Mouse (Mus musculus): ENCODE results near the gene Zfp692.
"Not testable (repeated sequence)": the region's sequence is repeated elsewhere in the genome, so short reads cannot be mapped to it uniquely, and the experiment has no call there.

Gene Zfp692

DNA sequence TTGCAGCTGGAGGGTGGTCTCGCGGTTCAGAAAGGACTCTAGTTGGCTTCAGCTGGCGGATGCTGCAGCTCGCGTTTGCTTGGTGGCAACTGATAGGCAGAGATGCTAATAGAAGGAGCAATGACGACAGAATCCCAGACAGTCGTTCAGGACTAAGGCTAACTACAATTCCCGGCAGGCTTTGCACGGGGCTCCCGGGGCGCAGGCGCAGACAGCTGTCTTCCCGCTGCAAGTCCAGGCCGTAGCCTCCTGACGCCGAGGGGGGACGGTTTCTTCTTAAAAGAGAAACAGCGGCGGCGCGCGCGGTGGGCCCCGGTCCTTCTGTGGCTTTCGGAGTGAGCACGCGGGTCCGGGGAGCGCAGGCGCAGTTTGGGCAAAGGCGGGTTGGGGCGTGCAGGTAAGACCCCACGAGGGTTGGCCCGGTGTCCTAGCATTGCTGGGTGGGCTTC, at the start of gene Zfp692:
Gene Zfp692, plus strand, starts transcription at position 210 of the 449 bp plus-strand sequence.
- DNase-seq (ENCODE audit: low spot score in 2 of 2), result peak; percentile 96 to 98

- DNase-seq (ENCODE audit: low spot score in 2 of 2), result no peak
Measured at GRCm38 (mm10) chr11:58257816-58258215, 49.1 kb upstream of the Zfp692 start.

DNA sequence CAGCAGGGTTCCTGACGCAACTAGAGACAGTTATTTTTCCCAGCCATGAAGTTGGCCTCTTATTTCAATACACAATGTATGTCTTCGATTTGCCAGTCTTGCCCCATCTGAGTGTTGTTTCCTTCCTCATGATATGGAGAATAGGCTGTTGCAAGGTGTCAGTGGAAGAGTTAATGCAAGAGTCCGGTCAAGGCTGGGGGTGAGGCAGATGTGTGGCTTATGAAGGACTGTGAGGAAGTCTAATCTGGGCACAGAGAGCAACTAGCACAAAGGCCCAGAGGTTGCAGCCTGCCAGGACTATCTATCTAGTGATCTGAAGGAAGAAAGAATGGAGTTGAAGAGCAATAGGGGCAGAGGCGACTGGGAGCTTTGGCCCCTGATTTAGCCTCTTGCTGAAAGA, 46.7 kb upstream of the Zfp692 start:
- DNase-seq (ENCODE audit: low spot score in 2 of 2), result no peak

DNA sequence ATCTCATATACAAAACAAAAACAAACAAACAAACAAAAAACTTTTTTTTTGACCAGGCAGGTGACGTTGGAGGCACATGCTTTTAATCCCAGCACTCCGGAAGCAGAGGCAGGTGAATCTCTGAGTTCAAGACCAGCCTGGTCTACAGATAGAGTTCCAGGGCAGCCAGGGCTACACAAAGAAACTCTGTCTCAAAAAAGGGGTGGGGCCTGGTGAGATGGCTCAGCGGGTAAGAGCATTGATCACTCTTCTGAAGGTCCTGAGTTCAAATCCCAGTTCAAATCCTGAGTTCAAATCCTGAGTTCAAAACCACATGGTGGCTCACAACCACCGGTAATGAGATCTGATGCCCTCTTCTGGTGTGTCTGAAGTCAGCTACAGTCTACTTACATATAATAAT, 45.0 kb upstream of the Zfp692 start:
- DNase-seq (ENCODE audit: low spot score in 2 of 2), result no peak

DNA sequence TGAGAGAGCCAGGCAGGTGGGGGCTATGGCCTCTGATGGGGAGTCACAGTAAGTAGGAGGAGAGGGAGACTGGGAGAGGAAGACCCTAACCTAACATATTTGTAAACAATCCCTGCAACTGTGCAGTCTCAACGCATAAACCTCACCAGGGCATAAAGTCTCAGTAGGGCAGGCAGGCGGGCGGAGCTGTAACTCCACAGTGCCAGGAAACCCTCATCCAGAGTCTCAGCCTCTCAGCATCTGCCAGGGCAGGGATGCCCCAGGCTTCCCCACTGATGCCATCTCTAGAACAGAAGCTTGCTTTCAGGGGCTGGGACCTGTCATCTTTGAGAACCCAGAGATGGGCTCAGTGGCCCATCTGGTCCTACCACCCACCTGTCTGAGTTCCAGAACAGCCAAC, 44.5 kb upstream of the Zfp692 start:
- DNase-seq (ENCODE audit: low spot score in 2 of 2), result no peak

GRCm38 (mm10) chr11:58263516-58263915, 43.4 kb upstream of the Zfp692 start:
- DNase-seq (ENCODE audit: low spot score in 2 of 2), result no peak

- no peak for DNase-seq (ENCODE audit: low spot score in 2 of 2)
Measured at GRCm38 (mm10) chr11:58264546-58264945, 42.3 kb upstream of the Zfp692 start.

GRCm38 (mm10) chr11:58268285-58268684, 38.6 kb upstream of the Zfp692 start:
- DNase-seq (ENCODE audit: low spot score in 2 of 2), result no peak

DNA sequence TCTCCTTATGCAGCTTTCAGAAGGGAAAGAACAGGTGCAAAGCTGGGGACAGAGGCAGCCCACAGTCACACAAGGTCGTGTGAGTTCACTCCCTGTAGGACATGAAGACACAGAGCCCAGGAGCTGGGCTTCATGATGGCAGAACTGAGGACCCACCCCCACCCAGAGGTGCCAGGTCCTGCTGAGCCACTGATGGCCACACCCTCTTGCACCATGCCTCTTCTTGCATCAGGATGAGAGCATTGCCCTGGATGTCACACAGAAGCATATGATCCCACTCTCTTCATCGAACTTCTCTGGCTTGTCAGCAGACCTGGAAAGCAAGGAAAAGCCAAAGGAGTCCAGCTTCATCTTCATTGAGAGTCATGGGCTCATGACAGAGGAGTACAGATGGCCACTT, 32.3 kb upstream of the Zfp692 start, which contains the start of gene 4930438A08Rik:
Gene 4930438A08Rik, plus strand, starts transcription at position 228 of the 400 bp plus-strand sequence.
- DNase-seq (ENCODE audit: low spot score in 2 of 2), result no peak

- no peak for DNase-seq (ENCODE audit: low spot score in 2 of 2)
Measured at GRCm38 (mm10) chr11:58275756-58276155, 31.1 kb upstream of the Zfp692 start.

DNA sequence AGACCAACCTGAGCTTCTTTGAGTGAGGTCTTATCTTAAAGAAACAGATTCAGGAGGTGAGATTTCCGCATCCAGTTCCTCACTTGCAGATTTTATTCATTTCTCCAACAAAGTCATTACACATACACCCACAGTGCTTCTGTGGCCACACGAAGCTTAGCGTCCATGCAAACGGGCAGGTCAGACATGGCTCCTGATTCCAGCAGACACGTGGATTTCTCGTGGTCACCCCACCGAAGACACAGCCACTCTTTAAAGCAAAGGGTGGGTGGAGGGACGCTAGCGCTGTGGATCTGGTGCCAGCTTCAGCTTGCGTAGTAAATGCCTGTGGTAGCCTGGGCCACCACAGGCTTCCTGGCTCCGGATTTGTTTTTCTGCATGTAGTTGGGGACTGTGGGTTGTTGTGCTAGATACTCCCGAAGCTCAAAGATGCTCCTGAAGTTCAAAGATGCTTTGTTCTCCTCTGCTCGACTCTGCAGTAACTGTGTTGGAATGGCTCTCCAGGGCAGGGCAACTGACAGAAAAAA, 24.8 kb upstream of the Zfp692 start:
- no peak for DNase-seq (ENCODE audit: low spot score in 2 of 2)

- no peak for DNase-seq (ENCODE audit: low spot score in 2 of 2)
Measured at GRCm38 (mm10) chr11:58282518-58282917, 24.4 kb upstream of the Zfp692 start.

GRCm38 (mm10) chr11:58289992-58290682, 16.7 kb upstream of the Zfp692 start:
- DNase-seq (ENCODE audit: low spot score in 2 of 2), result no peak

DNA sequence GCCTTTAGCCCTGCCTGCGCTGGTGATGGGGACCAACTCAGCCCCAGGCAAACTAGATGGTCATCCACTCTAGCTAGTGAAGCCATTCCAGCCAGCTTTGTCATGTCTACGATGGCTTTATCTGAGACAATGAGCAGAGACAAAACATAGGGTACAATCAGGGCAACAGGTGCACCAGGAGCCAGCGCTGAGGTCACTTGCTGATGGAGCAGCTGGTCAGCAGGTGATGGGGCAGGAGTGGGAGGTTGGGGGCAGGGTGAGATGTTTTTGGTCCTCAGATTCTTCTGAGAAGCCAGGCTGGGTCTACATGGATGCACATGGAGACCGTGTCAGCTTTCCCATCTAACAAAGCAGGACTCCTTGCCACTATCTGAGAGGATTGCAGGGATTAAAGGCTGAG, 16.1 kb upstream of the Zfp692 start:
- no peak for DNase-seq (ENCODE audit: low spot score in 2 of 2)

DNA sequence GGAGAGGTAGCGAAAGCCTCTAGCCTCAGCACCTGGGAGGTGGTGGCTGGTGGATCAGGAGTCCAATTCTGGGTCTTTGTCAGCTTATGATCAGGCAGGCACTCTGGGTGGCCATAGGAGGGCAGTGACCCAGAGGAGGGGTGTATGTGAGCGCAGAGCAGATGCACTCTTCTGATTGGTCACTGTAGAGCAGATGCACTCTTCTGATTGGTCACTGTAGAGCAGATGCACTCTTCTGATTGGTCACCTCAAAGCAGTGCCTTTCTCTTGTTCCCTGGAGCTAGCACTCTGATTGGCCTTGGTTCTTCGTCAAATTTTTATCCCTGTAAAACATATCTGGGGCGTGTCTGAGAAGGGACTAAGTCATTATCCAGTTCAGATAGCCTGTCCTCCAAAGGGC, 14.1 kb upstream of the Zfp692 start:
- no peak for DNase-seq (ENCODE audit: low spot score in 2 of 2)

- DNase-seq (ENCODE audit: low spot score in 2 of 2), result no peak
Measured at GRCm38 (mm10) chr11:58297396-58297795, 9.5 kb upstream of the Zfp692 start.

DNA sequence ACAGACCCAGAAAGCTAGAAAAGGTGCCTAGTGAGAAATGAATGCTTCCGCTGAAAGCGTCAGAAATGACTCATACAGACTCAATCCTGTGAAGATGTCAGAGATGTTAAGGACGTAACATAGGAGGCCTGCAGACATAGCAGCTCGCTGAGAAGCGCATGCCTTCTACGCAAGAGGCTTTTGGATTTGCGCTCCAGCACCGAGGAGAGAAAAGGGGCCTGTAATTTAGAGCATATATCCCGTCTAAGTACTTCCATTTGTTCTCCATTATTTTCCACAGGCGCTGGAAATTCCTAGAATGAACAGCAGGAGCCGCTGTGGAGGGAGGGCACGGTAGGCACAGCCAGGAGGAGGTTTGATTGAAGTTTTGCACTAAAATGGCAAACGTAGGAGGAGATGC, 5.8 kb upstream of the Zfp692 start:
- peak; percentile 79 to 81 for DNase-seq (ENCODE audit: low spot score in 2 of 2)

- DNase-seq (ENCODE audit: low spot score in 2 of 2), result peak; percentile 100
Measured at GRCm38 (mm10) chr11:58301837-58302754, 4.8 kb upstream of the Zfp692 start.

DNA sequence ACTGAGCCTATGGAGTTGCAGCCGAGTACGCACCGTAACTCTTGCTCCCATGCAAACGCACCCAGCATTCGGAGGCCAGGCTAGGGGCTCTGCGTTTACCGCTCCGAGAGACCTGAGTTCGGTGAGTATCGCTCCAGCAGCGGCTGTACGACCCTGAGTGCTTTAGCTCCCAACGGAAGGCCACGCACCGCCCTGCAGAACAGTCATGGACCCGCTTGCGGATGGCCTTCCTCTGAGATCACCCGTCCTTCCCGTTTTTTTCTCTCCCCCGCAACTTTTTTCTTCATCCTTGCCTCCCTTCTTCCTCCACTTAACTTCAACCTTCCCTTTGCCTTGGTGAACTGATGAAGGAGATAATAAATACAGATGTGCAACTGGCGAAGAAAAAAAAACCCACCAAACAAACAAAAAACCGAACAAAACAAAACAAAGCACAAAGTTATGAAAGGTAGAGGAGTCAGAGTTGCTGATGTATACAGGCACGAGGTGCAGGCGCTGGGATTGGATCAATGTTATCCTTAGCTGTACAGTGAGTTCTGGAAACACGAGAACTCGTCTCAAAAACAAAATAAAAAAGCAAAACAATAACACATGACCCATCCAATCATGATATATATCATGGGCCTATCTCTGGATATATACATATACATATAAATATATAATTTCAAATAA, 4.0 kb upstream of the Zfp692 start:
- no peak for DNase-seq (ENCODE audit: low spot score in 2 of 2)

GRCm38 (mm10) chr11:58303594-58303993, 3.3 kb upstream of the Zfp692 start:
- no peak for DNase-seq (ENCODE audit: low spot score in 2 of 2)

DNA sequence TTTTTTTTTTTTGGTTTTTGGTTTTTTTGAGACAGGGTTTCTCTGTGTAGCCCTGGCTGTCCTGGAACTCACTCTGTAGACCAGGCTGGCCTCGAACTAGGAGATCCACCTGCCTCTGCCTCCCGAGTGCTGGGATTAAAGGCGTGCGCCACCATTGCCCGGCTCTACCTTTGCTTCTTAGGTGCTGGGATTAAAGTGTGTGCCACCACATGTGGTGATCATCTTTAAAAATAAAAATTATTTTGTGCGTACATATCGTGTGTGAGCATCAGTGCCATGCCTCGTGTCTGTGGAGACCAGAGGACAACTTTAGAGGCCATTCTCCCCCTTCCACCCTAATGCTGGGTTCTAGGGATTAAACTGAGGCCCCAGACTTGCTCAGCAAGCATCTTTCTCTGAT, 1.6 kb upstream of the Zfp692 start:
- DNase-seq (ENCODE audit: low spot score in 2 of 2), result not testable (repeated sequence)
